Mouse (Mus musculus): ENCODE results near the gene Zic1. TPM values are rescaled to one million over a fixed set of nuclear protein-coding genes. Genes with fewer than 3 reads are reported as not detected.

Gene Zic1
- total RNA-seq, 1 experiment: 0.36 TPM

DNA sequence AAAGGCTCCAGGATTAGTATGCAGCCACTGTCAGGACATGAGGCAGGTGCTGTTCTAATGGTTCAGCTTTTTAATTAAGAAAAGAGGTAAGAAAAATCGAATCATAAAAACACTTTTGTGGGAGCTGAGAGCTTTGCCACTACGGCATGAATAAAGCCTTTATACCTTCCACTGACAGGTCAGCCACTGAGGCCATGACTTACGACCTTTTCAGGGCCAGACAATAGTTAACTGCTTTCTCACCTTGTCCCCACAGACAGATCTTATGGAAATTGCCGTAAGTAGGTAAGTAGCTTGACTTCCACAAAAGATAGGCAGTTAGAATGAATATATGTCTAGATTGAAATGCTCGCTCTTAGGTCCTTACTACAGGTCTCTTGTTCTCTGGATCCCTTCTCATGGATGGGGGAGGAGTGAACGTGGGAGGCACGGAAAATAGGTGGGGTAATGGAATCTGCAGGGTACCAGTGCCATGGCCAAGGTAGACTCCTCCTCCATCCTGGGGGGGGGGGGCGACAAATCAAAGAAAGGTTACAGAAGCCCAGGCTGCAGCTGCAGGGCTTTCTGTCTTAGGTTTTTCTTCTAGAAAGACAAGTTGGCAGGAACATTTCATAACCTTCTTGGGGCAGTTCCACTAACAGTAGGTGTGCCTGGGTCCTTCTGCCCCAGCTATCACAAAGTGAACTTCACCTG is 27.9 kb upstream of the Zic1 start:
- no peaks in the 10 kb centered on the region for H3K36me3 ChIP-seq (ENCODE audit: control insufficient read depth, insufficient read depth, low read length, poor library complexity, severe bottlenecking)
- in situ Hi-C loops (cut with MboI; ENCODE audit: low sequenced_read_pairs in 2 of 2, unreplicated experiment in 2 of 2): loop anchor here (25.0 kb wide), 1 partner anchor 1656 kb away; the partner anchor contains the start of gene Ankrd34c (in 2 of the 2)
- H3K27ac ChIP-seq (ENCODE audit: insufficient read depth, low read depth, low read length, poor library complexity, severe bottlenecking): no peak overlapping the region
- no peak for DNase-seq (ENCODE audit: low read depth, low spot score)
- H3K4me1 ChIP-seq (ENCODE audit: control insufficient read depth in 2 of 2, insufficient read depth in 2 of 2, low read length in 2 of 2, poor library complexity in 1 of 2): no peaks in the 10 kb centered on the region
- H3K9me3 ChIP-seq (ENCODE audit: control insufficient read depth, insufficient read depth, low read depth, low read length): no peaks in the 10 kb centered on the region
- no peak overlapping the region for H3K4me3 ChIP-seq (ENCODE audit: insufficient read depth in 1 of 2, low read depth in 1 of 2, low read length in 2 of 2, poor library complexity in 1 of 2, severe bottlenecking in 1 of 2)
- H3K9ac ChIP-seq (ENCODE audit: insufficient read depth, low read depth, low read length, poor library complexity, severe bottlenecking): no peak overlapping the region
- no peak for TF ChIP-seq HCFC1 (IDR thresholded peaks at IDR 0.05; ENCODE audit: borderline replicate concordance, insufficient read depth, low read length)
- TF ChIP-seq ZC3H11A (IDR thresholded peaks at IDR 0.05; ENCODE audit: borderline replicate concordance, low read depth, low read length): no peak
- TF ChIP-seq CHD2 (IDR thresholded peaks at IDR 0.05; ENCODE audit: low read depth, low read length): no peak
- no peak for TF ChIP-seq MAFK (IDR thresholded peaks at IDR 0.05; ENCODE audit: insufficient read depth, low read depth, low read length)
- TF ChIP-seq ZNF384 (IDR thresholded peaks at IDR 0.05; ENCODE audit: low read depth, low read length): no peak

DNA sequence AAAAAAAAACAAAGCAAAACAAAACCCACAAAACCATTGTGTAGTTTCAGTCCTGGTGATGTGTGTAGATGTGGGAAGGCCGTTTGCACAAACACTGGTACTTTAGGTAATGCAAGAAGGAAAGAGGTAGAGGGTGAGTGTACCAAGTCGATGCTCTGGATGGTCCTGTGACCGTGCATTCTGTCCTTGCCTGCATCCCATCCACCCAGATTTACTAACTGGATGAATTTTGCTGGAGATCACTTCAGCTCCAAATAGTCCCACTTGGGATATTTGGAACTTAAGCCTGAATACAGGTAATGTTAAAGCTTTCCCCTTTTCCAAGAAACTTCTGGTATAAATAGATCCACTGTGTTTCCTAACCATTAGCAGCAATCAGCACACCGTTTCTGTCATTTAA is 22.6 kb upstream of the Zic1 start:
- no peaks in the 10 kb centered on the region for H3K4me1 ChIP-seq (ENCODE audit: control insufficient read depth in 2 of 2, insufficient read depth in 2 of 2, low read length in 2 of 2, poor library complexity in 1 of 2)
- no peak overlapping the region for H3K27ac ChIP-seq (ENCODE audit: insufficient read depth, low read depth, low read length, poor library complexity, severe bottlenecking)
- no peaks in the 10 kb centered on the region for H3K9me3 ChIP-seq (ENCODE audit: control insufficient read depth, insufficient read depth, low read depth, low read length)
- no peak for DNase-seq (ENCODE audit: low read depth, low spot score)
- H3K36me3 ChIP-seq (ENCODE audit: control insufficient read depth, insufficient read depth, low read length, poor library complexity, severe bottlenecking): no peaks in the 10 kb centered on the region
- TF ChIP-seq MAFK (IDR thresholded peaks at IDR 0.05; ENCODE audit: insufficient read depth, low read depth, low read length) (no peak), CHD2 (IDR thresholded peaks at IDR 0.05; ENCODE audit: low read depth, low read length) (no peak), ZC3H11A (IDR thresholded peaks at IDR 0.05; ENCODE audit: borderline replicate concordance, low read depth, low read length) (no peak), ZNF384 (IDR thresholded peaks at IDR 0.05; ENCODE audit: low read depth, low read length) (no peak), HCFC1 (IDR thresholded peaks at IDR 0.05; ENCODE audit: borderline replicate concordance, insufficient read depth, low read length) (no peak)
- no peak overlapping the region for H3K9ac ChIP-seq (ENCODE audit: insufficient read depth, low read depth, low read length, poor library complexity, severe bottlenecking)
- in situ Hi-C loops (cut with MboI; ENCODE audit: low sequenced_read_pairs in 2 of 2, unreplicated experiment in 2 of 2): loop anchor here (25.0 kb wide), 1 partner anchor 1651 kb away; the partner anchor contains the start of gene Ankrd34c (in 2 of the 2)
- no peak overlapping the region for H3K4me3 ChIP-seq (ENCODE audit: insufficient read depth in 1 of 2, low read depth in 1 of 2, low read length in 2 of 2, poor library complexity in 1 of 2, severe bottlenecking in 1 of 2)

DNA sequence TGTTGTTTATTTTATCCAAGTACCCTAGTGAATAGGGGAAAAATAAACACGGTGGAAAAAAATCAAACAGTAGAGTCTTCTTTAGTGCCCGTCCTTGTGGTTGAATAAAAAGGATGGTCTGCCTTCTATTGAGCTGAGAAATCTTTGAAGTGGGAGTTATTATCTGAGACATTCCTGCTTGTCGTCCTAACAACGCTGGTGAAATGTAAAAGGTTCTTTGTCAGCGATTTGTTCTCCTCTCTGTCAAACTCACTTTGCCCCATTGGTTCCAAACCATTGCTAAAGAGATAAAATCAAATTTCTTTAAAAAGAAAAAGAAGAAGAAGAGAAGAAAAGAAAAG is 22.1 kb upstream of the Zic1 start:
- H3K27ac ChIP-seq (ENCODE audit: insufficient read depth, low read depth, low read length, poor library complexity, severe bottlenecking): no peak overlapping the region
- H3K4me1 ChIP-seq (ENCODE audit: control insufficient read depth in 2 of 2, insufficient read depth in 2 of 2, low read length in 2 of 2, poor library complexity in 1 of 2): no peaks in the 10 kb centered on the region
- no peak for DNase-seq (ENCODE audit: low read depth, low spot score)
- TF ChIP-seq HCFC1 (IDR thresholded peaks at IDR 0.05; ENCODE audit: borderline replicate concordance, insufficient read depth, low read length) (no peak), CHD2 (IDR thresholded peaks at IDR 0.05; ENCODE audit: low read depth, low read length) (no peak), MAFK (IDR thresholded peaks at IDR 0.05; ENCODE audit: insufficient read depth, low read depth, low read length) (no peak), ZNF384 (IDR thresholded peaks at IDR 0.05; ENCODE audit: low read depth, low read length) (no peak), ZC3H11A (IDR thresholded peaks at IDR 0.05; ENCODE audit: borderline replicate concordance, low read depth, low read length) (no peak)
- in situ Hi-C loops (cut with MboI; ENCODE audit: low sequenced_read_pairs in 2 of 2, unreplicated experiment in 2 of 2): loop anchor here (25.0 kb wide), 1 partner anchor 1650 kb away; the partner anchor contains the start of gene Ankrd34c (in 2 of the 2)
- no peak overlapping the region for H3K4me3 ChIP-seq (ENCODE audit: insufficient read depth in 1 of 2, low read depth in 1 of 2, low read length in 2 of 2, poor library complexity in 1 of 2, severe bottlenecking in 1 of 2)
- H3K9ac ChIP-seq (ENCODE audit: insufficient read depth, low read depth, low read length, poor library complexity, severe bottlenecking): no peak overlapping the region
- no peaks in the 10 kb centered on the region for H3K9me3 ChIP-seq (ENCODE audit: control insufficient read depth, insufficient read depth, low read depth, low read length)
- H3K36me3 ChIP-seq (ENCODE audit: control insufficient read depth, insufficient read depth, low read length, poor library complexity, severe bottlenecking): no peaks in the 10 kb centered on the region

DNA sequence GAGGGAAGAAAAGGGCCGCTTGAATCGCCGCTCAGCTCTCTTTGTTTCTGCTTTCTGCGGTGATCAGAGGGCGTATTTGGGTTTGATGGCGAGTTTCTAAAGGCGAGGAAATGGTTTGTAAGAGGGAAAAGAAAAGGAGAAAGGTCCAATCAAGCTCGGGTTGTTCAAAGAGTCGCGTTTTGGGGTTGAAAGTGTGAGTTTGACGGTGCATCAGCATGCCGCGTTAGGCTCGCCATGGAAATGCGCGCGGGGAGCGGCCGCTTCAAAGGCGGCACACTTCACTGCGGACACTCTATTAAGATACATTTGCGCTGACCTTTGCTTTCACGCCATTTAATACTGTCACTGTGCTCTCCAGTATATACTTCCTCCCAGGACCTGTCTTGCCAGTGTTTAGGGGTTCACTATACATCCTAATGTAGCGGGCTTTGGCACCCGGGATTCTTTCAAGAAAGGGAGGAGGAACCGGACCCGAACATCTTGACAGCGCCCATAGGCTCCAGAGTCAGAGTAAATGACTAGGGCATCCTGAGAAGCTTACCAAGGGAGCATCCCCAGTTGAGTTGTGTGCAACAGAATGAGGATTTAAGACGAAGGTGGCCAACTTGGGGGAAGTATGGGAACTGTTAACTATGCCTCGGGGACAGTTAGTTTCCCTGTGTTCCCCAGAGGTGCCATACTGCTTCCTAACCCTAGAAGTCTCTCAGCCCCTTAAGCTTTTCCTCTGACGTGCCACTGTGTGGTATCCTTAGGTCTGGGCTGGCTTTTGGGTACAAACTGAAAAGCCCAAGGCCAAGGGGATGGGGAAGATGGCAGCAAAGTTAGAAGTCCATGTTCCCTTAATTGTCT is 21.5 kb upstream of the Zic1 start:
- H3K4me1 ChIP-seq (ENCODE audit: control insufficient read depth in 2 of 2, insufficient read depth in 2 of 2, low read length in 2 of 2, poor library complexity in 1 of 2): no peaks in the 10 kb centered on the region
- H3K9ac ChIP-seq (ENCODE audit: insufficient read depth, low read depth, low read length, poor library complexity, severe bottlenecking): no peak overlapping the region
- in situ Hi-C loops (cut with MboI; ENCODE audit: low sequenced_read_pairs in 2 of 2, unreplicated experiment in 2 of 2): loop anchor here (25.0 kb wide), 1 partner anchor 1650 kb away; the partner anchor contains the start of gene Ankrd34c (in 2 of the 2)
- H3K9me3 ChIP-seq (ENCODE audit: control insufficient read depth, insufficient read depth, low read depth, low read length): no peaks in the 10 kb centered on the region
- no peak overlapping the region for H3K27ac ChIP-seq (ENCODE audit: insufficient read depth, low read depth, low read length, poor library complexity, severe bottlenecking)
- DNase-seq (ENCODE audit: low read depth, low spot score): no peak
- H3K4me3 ChIP-seq (ENCODE audit: insufficient read depth in 1 of 2, low read depth in 1 of 2, low read length in 2 of 2, poor library complexity in 1 of 2, severe bottlenecking in 1 of 2): no peak overlapping the region
- TF ChIP-seq CHD2 (IDR thresholded peaks at IDR 0.05; ENCODE audit: low read depth, low read length) (no peak), ZNF384 (IDR thresholded peaks at IDR 0.05; ENCODE audit: low read depth, low read length) (no peak), HCFC1 (IDR thresholded peaks at IDR 0.05; ENCODE audit: borderline replicate concordance, insufficient read depth, low read length) (no peak), MAFK (IDR thresholded peaks at IDR 0.05; ENCODE audit: insufficient read depth, low read depth, low read length) (no peak), ZC3H11A (IDR thresholded peaks at IDR 0.05; ENCODE audit: borderline replicate concordance, low read depth, low read length) (no peak)
- H3K36me3 ChIP-seq (ENCODE audit: control insufficient read depth, insufficient read depth, low read length, poor library complexity, severe bottlenecking): no peaks in the 10 kb centered on the region

Measured in ES-E14 (cell line).